Mouse (Mus musculus): ENCODE results near the gene Polr2e. TPM values are rescaled to one million over a fixed set of nuclear protein-coding genes. Genes with fewer than 3 reads are reported as not detected.
A peak's percentile ranks its signal among the peaks of the same experiment; 100 is the strongest.

The Polr2e gene
- polyA plus RNA-seq, 1 experiment from 2014 or later: 220 TPM

DNA sequence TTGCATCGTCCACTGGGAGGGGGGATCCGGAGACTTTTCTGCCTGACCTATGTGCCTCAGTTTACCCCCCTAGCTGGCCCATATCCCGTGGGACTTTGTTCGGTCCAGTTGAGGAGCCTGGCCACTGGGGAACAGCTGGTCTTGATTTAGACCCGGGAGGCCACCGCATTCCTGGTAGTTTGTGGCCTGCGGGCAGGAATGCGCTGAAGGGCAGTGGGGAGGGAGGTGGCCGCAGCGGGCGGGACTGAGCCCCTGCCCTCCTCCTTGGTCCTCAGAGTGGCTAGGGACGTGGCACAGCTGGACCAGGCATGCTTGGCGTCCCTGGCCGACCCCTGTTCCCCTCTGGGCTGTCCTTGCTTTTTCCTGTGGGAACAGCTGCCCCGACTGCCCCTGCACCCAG is 49.7 kb downstream of the Polr2e start:
- Histone ChIP-seq H3K9me3 (ENCODE audit: control insufficient read depth, low read depth, low read length) (peaks cover 7% of the 10 kb centered on the region; the same call in 1 of the 2 replicates), H3K27ac (ENCODE audit: low read length) (peak overlapping the region; percentile 98; the same call in 1 of the 2 replicates), H3K4me3 (ENCODE audit: low read depth, low read length) (peak overlapping the region; percentile 76), H3K4me1 (ENCODE audit: control insufficient read depth, insufficient read depth, low read length) (peaks cover 32% of the 10 kb centered on the region), H3K9ac (replicated peaks; ENCODE audit: low read depth, low read length) (peak overlapping the region; percentile 85), H3K27me3 (ENCODE audit: control insufficient read depth, insufficient read depth, low read length) (no peaks in the 10 kb centered on the region), H3K36me3 (ENCODE audit: control insufficient read depth, insufficient read depth, low read length) (peaks cover 27% of the 10 kb centered on the region), H3K4me2 (replicated peaks; ENCODE audit: low read depth, low read length) (peak overlapping the region; percentile 53)
- 20% methylated on average over 15 of the region's 15 CpGs for WGBS
- ATAC-seq (ENCODE audit: insufficient number of reproducible peaks, insufficient read depth, low FRiP score, low read depth): no peak

DNA sequence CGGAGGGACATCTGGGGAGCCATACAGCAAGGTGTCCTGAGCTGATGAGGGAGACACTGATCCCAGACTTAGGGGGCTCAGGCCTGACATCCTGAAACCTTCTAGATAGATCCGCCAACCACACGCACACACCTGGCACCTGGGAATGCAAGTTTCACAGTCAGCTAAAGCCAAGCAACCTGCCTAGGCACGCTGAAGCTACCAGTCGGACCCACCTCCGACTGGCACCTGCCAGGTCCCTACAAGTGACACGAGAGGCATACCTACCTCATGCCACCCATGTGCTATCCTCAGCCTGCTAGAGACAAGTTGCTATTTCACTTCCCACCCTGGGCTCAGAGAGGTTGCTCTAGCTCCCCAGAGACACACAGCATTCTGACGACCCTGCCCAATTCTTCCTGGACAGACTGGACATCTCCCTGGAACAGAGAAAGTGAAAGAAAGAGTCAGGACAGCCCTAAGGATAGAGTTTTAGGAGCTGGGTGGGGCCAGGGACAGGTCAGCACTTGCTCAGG is 50.3 kb downstream of the Polr2e start:
- Histone ChIP-seq H3K4me3 (ENCODE audit: low read depth, low read length) (peak overlapping the region; percentile 76), H3K4me2 (replicated peaks; ENCODE audit: low read depth, low read length) (peak overlapping the region; percentile 53), H3K27me3 (ENCODE audit: control insufficient read depth, insufficient read depth, low read length) (no peaks in the 10 kb centered on the region), H3K9me3 (ENCODE audit: control insufficient read depth, low read depth, low read length) (peaks cover 7% of the 10 kb centered on the region; the same call in 1 of the 2 replicates), H3K27ac (ENCODE audit: low read length) (peak overlapping the region; percentile 98), H3K4me1 (ENCODE audit: control insufficient read depth, insufficient read depth, low read length) (peaks cover 32% of the 10 kb centered on the region), H3K9ac (replicated peaks; ENCODE audit: low read depth, low read length) (peak overlapping the region; percentile 85), H3K36me3 (ENCODE audit: control insufficient read depth, insufficient read depth, low read length) (peaks cover 22% of the 10 kb centered on the region)
- 21% methylated on average over 8 of the region's 8 CpGs for WGBS
- no peak for ATAC-seq (ENCODE audit: insufficient number of reproducible peaks, insufficient read depth, low FRiP score, low read depth)

DNA sequence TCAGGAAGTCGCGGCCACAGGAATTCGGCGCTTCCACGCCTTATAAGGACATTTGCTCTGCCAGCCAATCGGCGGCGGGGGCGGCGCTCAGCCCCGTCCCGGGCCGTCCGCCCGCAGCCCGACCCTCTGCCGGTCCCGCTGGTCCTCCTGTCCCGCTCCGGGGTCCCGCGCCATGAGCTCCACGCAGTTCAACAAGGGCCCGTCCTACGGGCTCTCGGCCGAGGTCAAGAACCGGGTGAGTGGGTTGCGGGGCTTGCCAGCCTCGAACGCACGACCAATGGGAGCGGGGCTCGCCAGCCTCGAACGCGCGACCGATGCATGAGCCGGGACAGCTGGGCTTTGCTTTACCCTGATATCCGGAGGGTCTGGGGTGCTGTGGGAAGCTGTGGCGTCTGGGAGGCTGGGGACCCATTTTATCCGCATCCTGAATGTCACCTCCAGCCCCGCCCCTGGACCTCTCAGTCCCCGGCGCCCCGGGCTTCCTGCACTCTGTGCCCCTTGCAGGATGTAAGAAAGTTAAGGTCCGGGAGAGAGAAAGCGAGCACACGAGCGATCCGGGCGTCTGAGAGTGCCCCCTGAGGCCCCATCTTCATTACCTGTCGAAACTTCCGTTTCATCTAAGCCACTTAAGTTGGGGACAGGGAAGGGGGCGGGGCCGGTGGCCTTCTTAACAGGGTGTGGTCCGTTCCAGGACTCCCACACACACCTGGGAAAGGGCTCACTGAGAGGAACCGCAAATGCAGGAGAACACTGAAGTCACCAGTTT is 50.9 kb downstream of the Polr2e start, which contains the start of gene Cnn2:
Gene Cnn2, plus strand, starts transcription at position 79 of the 766 bp plus-strand sequence.
- Histone ChIP-seq H3K27ac (ENCODE audit: low read length) (peak within 1 kb of the TSS; percentile 98), H3K9ac (replicated peaks; ENCODE audit: low read depth, low read length) (peak within 1 kb of the TSS; percentile 85), H3K4me3 (ENCODE audit: low read depth, low read length) (peak within 1 kb of the TSS; percentile 76), H3K9me3 (ENCODE audit: control insufficient read depth, low read depth, low read length) (peaks cover 7% of the 10 kb centered on the region; the same call in 1 of the 2 replicates), H3K36me3 (ENCODE audit: control insufficient read depth, insufficient read depth, low read length) (peaks cover 18% of the 10 kb centered on the region), H3K27me3 (ENCODE audit: control insufficient read depth, insufficient read depth, low read length) (no peaks in the 10 kb centered on the region), H3K4me2 (replicated peaks; ENCODE audit: low read depth, low read length) (peak within 1 kb of the TSS; percentile 53), H3K4me1 (ENCODE audit: control insufficient read depth, insufficient read depth, low read length) (peaks cover 32% of the 10 kb centered on the region)
- ATAC-seq (ENCODE audit: insufficient number of reproducible peaks, insufficient read depth, low FRiP score, low read depth): peak; percentile 26; the same call in 1 of the 2 replicates
- under 1% methylated on average over 57 of the region's 59 CpGs for WGBS

DNA sequence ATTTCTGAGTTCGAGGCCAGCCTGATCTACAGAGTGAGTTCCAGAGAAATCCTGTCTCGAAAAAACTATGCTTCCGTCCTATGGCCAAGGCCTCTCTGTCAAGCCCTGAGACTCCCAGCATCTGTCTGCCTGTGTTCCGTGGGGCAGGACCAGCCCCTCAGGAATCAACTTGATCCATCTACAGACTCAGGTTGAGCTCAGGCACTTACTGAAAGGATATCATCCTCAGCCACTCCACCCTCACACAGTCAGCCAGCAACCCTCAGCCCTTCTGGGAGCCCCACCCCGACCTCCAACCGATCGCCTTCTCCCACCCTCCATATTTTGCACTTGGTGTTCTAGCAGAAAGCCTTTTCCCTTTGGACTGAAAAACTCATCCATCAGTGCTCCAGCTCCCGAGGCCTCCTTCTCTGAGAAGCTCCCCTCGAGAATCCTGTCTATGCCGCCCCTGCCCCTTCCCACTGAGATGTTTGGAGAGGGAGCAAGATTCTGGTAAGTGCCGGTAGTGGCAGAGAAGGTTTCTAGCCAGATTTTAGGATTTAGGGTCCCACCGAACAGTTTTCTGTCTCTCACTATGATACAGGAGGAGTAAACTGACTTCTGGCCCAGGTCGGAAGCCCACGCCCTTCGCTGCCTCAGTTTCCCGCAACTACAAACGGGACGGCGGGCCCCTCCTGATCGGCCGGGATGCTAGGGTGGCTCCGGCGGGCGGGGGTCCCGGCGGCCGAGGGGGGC is 51.7 kb downstream of the Polr2e start:
- peak overlapping the region; percentile 98 for H3K27ac ChIP-seq (ENCODE audit: low read length)
- peaks cover 11% of the 10 kb centered on the region; the same call in 1 of the 2 replicates for H3K36me3 ChIP-seq (ENCODE audit: control insufficient read depth, insufficient read depth, low read length)
- 9% methylated on average over 27 of the region's 27 CpGs for WGBS
- H3K4me1 ChIP-seq (ENCODE audit: control insufficient read depth, insufficient read depth, low read length): peaks cover 37% of the 10 kb centered on the region
- peak overlapping the region; percentile 85 for H3K9ac ChIP-seq (replicated peaks; ENCODE audit: low read depth, low read length)
- H3K4me3 ChIP-seq (ENCODE audit: low read depth, low read length): peak overlapping the region; percentile 76
- H3K9me3 ChIP-seq (ENCODE audit: control insufficient read depth, low read depth, low read length): peaks cover 7% of the 10 kb centered on the region; the same call in 1 of the 2 replicates
- ATAC-seq (ENCODE audit: insufficient number of reproducible peaks, insufficient read depth, low FRiP score, low read depth): no peak
- H3K27me3 ChIP-seq (ENCODE audit: control insufficient read depth, insufficient read depth, low read length): no peaks in the 10 kb centered on the region
- peak overlapping the region; percentile 53 for H3K4me2 ChIP-seq (replicated peaks; ENCODE audit: low read depth, low read length)

DNA sequence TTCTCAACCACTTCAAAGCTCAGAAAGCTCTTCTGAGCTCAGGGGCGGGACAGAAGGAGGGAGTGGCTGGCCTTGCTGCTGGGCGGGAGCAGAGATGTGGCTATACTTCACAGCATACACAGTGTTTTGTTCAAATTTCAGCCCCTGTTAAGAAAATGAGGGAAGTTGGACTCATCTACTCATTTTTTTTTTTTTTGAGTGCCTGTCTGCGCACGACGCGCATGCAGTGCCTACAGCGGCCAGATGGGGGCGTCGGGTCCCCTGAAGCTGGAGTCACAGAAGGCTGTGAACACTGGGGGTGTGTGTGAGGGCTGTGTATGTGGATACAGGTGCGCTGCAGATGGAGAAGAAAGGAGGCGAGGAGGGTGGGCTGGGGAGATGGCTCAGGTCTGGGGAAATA is 52.6 kb downstream of the Polr2e start:
- Histone ChIP-seq H3K36me3 (ENCODE audit: control insufficient read depth, insufficient read depth, low read length) (peaks cover 5% of the 10 kb centered on the region; the same call in 1 of the 2 replicates), H3K9me3 (ENCODE audit: control insufficient read depth, low read depth, low read length) (peaks cover 7% of the 10 kb centered on the region; the same call in 1 of the 2 replicates), H3K4me2 (replicated peaks; ENCODE audit: low read depth, low read length) (peak overlapping the region; percentile 53), H3K27me3 (ENCODE audit: control insufficient read depth, insufficient read depth, low read length) (no peaks in the 10 kb centered on the region), H3K9ac (replicated peaks; ENCODE audit: low read depth, low read length) (no peak overlapping the region), H3K4me1 (ENCODE audit: control insufficient read depth, insufficient read depth, low read length) (peaks cover 44% of the 10 kb centered on the region), H3K4me3 (ENCODE audit: low read depth, low read length) (peak overlapping the region; percentile 76; the same call in 1 of the 2 replicates), H3K27ac (ENCODE audit: low read length) (peak overlapping the region; percentile 98)
- 4% methylated on average over 11 of the region's 11 CpGs for WGBS
- no peak for ATAC-seq (ENCODE audit: insufficient number of reproducible peaks, insufficient read depth, low FRiP score, low read depth)

DNA sequence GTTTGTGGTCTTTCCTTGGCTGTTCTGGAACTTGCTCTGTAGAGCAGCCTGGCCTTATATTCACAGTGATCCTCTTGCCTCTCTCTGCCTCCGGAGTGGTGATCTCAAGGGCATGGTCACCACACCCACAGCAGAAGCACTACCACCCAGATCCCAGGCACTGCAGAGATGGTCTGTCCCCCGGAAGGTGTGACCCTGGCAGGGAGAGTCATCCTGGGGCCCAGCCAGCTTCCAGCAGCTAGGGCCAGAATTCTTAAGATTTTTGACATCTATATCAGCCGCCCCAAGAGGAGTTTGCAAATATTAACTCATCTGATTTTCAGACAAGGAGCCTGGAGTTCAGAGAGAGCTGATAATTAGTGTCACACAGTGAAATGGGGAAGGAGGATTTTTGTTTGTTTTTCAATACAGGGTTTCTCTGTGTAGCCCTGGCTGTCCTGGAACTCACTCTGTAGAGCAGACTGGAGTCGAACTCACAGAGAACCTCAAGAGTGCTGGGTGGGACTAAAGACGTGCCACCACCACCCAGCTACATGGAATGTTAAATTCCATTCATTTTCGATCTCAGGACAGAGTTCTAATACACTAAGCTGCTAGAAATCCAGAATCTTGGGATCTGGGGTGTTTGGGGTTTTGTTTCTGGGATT is 53.2 kb downstream of the Polr2e start:
- H3K4me1 ChIP-seq (ENCODE audit: control insufficient read depth, insufficient read depth, low read length): peaks cover 44% of the 10 kb centered on the region
- H3K9ac ChIP-seq (replicated peaks; ENCODE audit: low read depth, low read length): peak overlapping the region; percentile 37; the same call in 1 of the 2 replicates
- H3K4me2 ChIP-seq (replicated peaks; ENCODE audit: low read depth, low read length): peak overlapping the region; percentile 53
- no peaks in the 10 kb centered on the region for H3K27me3 ChIP-seq (ENCODE audit: control insufficient read depth, insufficient read depth, low read length)
- peaks cover 3% of the 10 kb centered on the region; the same call in 1 of the 2 replicates for H3K9me3 ChIP-seq (ENCODE audit: control insufficient read depth, low read depth, low read length)
- peak overlapping the region; percentile 75 for H3K4me3 ChIP-seq (ENCODE audit: low read depth, low read length)
- no peak for ATAC-seq (ENCODE audit: insufficient number of reproducible peaks, insufficient read depth, low FRiP score, low read depth)
- H3K27ac ChIP-seq (ENCODE audit: low read length): peak overlapping the region; percentile 98
- no peaks in the 10 kb centered on the region; the same call in 1 of the 2 replicates for H3K36me3 ChIP-seq (ENCODE audit: control insufficient read depth, insufficient read depth, low read length)
- WGBS: 26% methylated on average over 6 of the region's 6 CpGs

Measured in stomach, embryonic 14.5 days (tissue).